Mouse (Mus musculus): Measurements from ENCODE around the gene Uqcc3. TPM values are rescaled to one million over a fixed set of nuclear protein-coding genes. Genes with fewer than 3 reads are reported as not detected.

The Uqcc3 gene
- polyA plus RNA-seq, 1 experiment from 2014 or later, result 61.4 TPM

GRCm38 (mm10) chr19:8864265-8864664, 16.5 kb downstream of the Uqcc3 start:
- no peaks in the 10 kb centered on the region for H3K36me3 ChIP-seq (replicated peaks)
- no peaks in the 10 kb centered on the region for H3K4me1 ChIP-seq
- no peak for ATAC-seq (replicated peaks)
- no peak overlapping the region for H3K4me3 ChIP-seq
- H3K9me3 ChIP-seq, result no peaks in the 10 kb centered on the region
- no peak overlapping the region for H3K9ac ChIP-seq
- H3K27me3 ChIP-seq (replicated peaks), result no peaks in the 10 kb centered on the region
- H3K27ac ChIP-seq, result no peak overlapping the region
- WGBS, result 81% methylated on average over 6 of the region's 6 CpGs
- no peak overlapping the region for H3K4me2 ChIP-seq

- Histone ChIP-seq H3K9me3 (no peaks in the 10 kb centered on the region), H3K27me3 (replicated peaks) (no peaks in the 10 kb centered on the region), H3K9ac (no peak overlapping the region), H3K27ac (no peak overlapping the region), H3K4me3 (no peak overlapping the region), H3K36me3 (replicated peaks) (no peaks in the 10 kb centered on the region), H3K4me2 (no peak overlapping the region), H3K4me1 (no peaks in the 10 kb centered on the region)
- WGBS, result 20% methylated on average over 1 of the region's 1 CpGs
- ATAC-seq (replicated peaks), result no peak
These were observed 21.7 kb downstream of the Uqcc3 start for GRCm38 (mm10) chr19:8859018-8859417.

GRCm38 (mm10) chr19:8857689-8858088, 23.0 kb downstream of the Uqcc3 start:
- no peak overlapping the region for H3K4me2 ChIP-seq
- 41% methylated on average over 4 of the region's 4 CpGs for WGBS
- H3K27me3 ChIP-seq (replicated peaks), result no peaks in the 10 kb centered on the region
- H3K9ac ChIP-seq, result no peak overlapping the region
- H3K27ac ChIP-seq, result no peak overlapping the region
- ATAC-seq (replicated peaks), result no peak
- H3K36me3 ChIP-seq (replicated peaks), result no peaks in the 10 kb centered on the region
- no peak overlapping the region for H3K4me3 ChIP-seq
- H3K9me3 ChIP-seq, result no peaks in the 10 kb centered on the region
- no peaks in the 10 kb centered on the region for H3K4me1 ChIP-seq

- Histone ChIP-seq H3K27me3 (replicated peaks) (no peaks in the 10 kb centered on the region), H3K4me2 (no peak overlapping the region), H3K9me3 (no peaks in the 10 kb centered on the region), H3K4me1 (no peaks in the 10 kb centered on the region), H3K9ac (no peak overlapping the region), H3K4me3 (no peak overlapping the region), H3K27ac (no peak overlapping the region), H3K36me3 (replicated peaks) (peaks cover 7% of the 10 kb centered on the region; the same call in 1 of the 2 replicates)
- ATAC-seq (replicated peaks), result no peak
- WGBS, result 83% methylated on average over 3 of the region's 3 CpGs
These were observed 27.6 kb downstream of the Uqcc3 start for GRCm38 (mm10) chr19:8853117-8853516.

GRCm38 (mm10) chr19:8852236-8852928, 28.3 kb downstream of the Uqcc3 start:
- Histone ChIP-seq H3K4me2 (no peak overlapping the region), H3K36me3 (replicated peaks) (peaks cover 9% of the 10 kb centered on the region), H3K4me3 (no peak overlapping the region), H3K4me1 (no peaks in the 10 kb centered on the region), H3K9ac (no peak overlapping the region), H3K27ac (no peak overlapping the region), H3K27me3 (replicated peaks) (no peaks in the 10 kb centered on the region), H3K9me3 (no peaks in the 10 kb centered on the region)
- WGBS, result 65% methylated on average over 10 of the region's 10 CpGs
- no peak for ATAC-seq (replicated peaks)

GRCm38 (mm10) chr19:8851639-8852038, 29.1 kb downstream of the Uqcc3 start:
- WGBS, result 56% methylated on average over 7 of the region's 7 CpGs
- no peaks in the 10 kb centered on the region for H3K9me3 ChIP-seq
- H3K27ac ChIP-seq, result no peak overlapping the region
- H3K9ac ChIP-seq, result no peak overlapping the region
- H3K4me1 ChIP-seq, result no peaks in the 10 kb centered on the region
- no peak overlapping the region for H3K4me3 ChIP-seq
- H3K36me3 ChIP-seq (replicated peaks), result peaks cover 16% of the 10 kb centered on the region
- H3K4me2 ChIP-seq, result no peak overlapping the region
- H3K27me3 ChIP-seq (replicated peaks), result no peaks in the 10 kb centered on the region
- no peak for ATAC-seq (replicated peaks)

GRCm38 (mm10) chr19:8850402-8850901, 30.3 kb downstream of the Uqcc3 start, which contains the start of gene Lrrn4cl:
TSS of gene Lrrn4cl (plus strand) at chr19:8850768.
- H3K4me2 ChIP-seq, result no peak within 1 kb of the TSS
- no peak within 1 kb of the TSS for H3K27ac ChIP-seq
- no peaks in the 10 kb centered on the region for H3K27me3 ChIP-seq (replicated peaks)
- no peak within 1 kb of the TSS for H3K9ac ChIP-seq
- ATAC-seq (replicated peaks), result 0 out of 2 replicates have a peak, but pooled peaks have one; percentile 41
- 47% methylated on average over 7 of the region's 7 CpGs for WGBS
- peaks cover 28% of the 10 kb centered on the region for H3K36me3 ChIP-seq (replicated peaks)
- H3K4me1 ChIP-seq, result no peaks in the 10 kb centered on the region
- H3K4me3 ChIP-seq, result no peak within 1 kb of the TSS
- H3K9me3 ChIP-seq, result no peaks in the 10 kb centered on the region

GRCm38 (mm10) chr19:8848356-8848755, 32.4 kb downstream of the Uqcc3 start:
- no peak for ATAC-seq (replicated peaks)
- WGBS, result 87% methylated on average over 5 of the region's 5 CpGs

GRCm38 (mm10) chr19:8844371-8845129, 36.2 kb downstream of the Uqcc3 start:
- 54% methylated on average over 5 of the region's 5 CpGs for WGBS
- no peak overlapping the region for H3K9ac ChIP-seq
- H3K27ac ChIP-seq, result no peak overlapping the region
- H3K36me3 ChIP-seq (replicated peaks), result peaks cover 28% of the 10 kb centered on the region
- no peak for ATAC-seq (replicated peaks)
- no peaks in the 10 kb centered on the region for H3K9me3 ChIP-seq
- H3K4me3 ChIP-seq, result no peak overlapping the region
- peaks cover 21% of the 10 kb centered on the region for H3K4me1 ChIP-seq
- H3K4me2 ChIP-seq, result no peak overlapping the region
- H3K27me3 ChIP-seq (replicated peaks), result no peaks in the 10 kb centered on the region

More at GRCm38 (mm10) chr19:8848356-8848755, 32.4 kb downstream of the Uqcc3 start:
- no peaks in the 10 kb centered on the region for H3K27me3 ChIP-seq (replicated peaks)
- no peaks in the 10 kb centered on the region for H3K4me1 ChIP-seq
- peaks cover 28% of the 10 kb centered on the region for H3K36me3 ChIP-seq (replicated peaks)
- no peak overlapping the region for H3K27ac ChIP-seq
- H3K4me2 ChIP-seq, result no peak overlapping the region
- H3K9ac ChIP-seq, result no peak overlapping the region
- no peak overlapping the region for H3K4me3 ChIP-seq
- H3K9me3 ChIP-seq, result no peaks in the 10 kb centered on the region

- H3K4me2 ChIP-seq, result no peak overlapping the region
- 91% methylated on average over 6 of the region's 6 CpGs for WGBS
- H3K27me3 ChIP-seq (replicated peaks), result no peaks in the 10 kb centered on the region
- peaks cover 21% of the 10 kb centered on the region for H3K4me1 ChIP-seq
- H3K36me3 ChIP-seq (replicated peaks), result peaks cover 21% of the 10 kb centered on the region
- no peak for ATAC-seq (replicated peaks)
- no peaks in the 10 kb centered on the region for H3K9me3 ChIP-seq
- no peak overlapping the region; the same call in 1 of the 2 replicates for H3K9ac ChIP-seq
- no peak overlapping the region for H3K27ac ChIP-seq
- H3K4me3 ChIP-seq, result no peak overlapping the region
These were observed 37.8 kb downstream of the Uqcc3 start for GRCm38 (mm10) chr19:8842961-8843360.

GRCm38 (mm10) chr19:8841012-8841411, 39.7 kb downstream of the Uqcc3 start:
- WGBS, result 90% methylated on average over 7 of the region's 7 CpGs
- Histone ChIP-seq H3K36me3 (replicated peaks) (peaks cover 5% of the 10 kb centered on the region), H3K27ac (peak overlapping the region; percentile 98; the same call in 1 of the 2 replicates), H3K27me3 (replicated peaks) (no peaks in the 10 kb centered on the region), H3K4me3 (peak overlapping the region; percentile 66), H3K9ac (peak overlapping the region; percentile 89), H3K4me1 (peaks cover 27% of the 10 kb centered on the region), H3K9me3 (no peaks in the 10 kb centered on the region), H3K4me2 (peak overlapping the region; percentile 60)
- no peak for ATAC-seq (replicated peaks)

GRCm38 (mm10) chr19:8839908-8840791, 40.6 kb downstream of the Uqcc3 start:
- WGBS, result 8% methylated on average over 29 of the region's 29 CpGs
- H3K27ac ChIP-seq, result peak overlapping the region; percentile 98

More at GRCm38 (mm10) chr19:8839908-8840791, 40.6 kb downstream of the Uqcc3 start:
- H3K9me3 ChIP-seq, result no peaks in the 10 kb centered on the region
- H3K9ac ChIP-seq, result peak overlapping the region; percentile 89
- H3K4me1 ChIP-seq, result peaks cover 28% of the 10 kb centered on the region
- H3K4me3 ChIP-seq, result peak overlapping the region; percentile 66
- peak; percentile 34 for ATAC-seq (replicated peaks)
- H3K4me2 ChIP-seq, result peak overlapping the region; percentile 60
- no peaks in the 10 kb centered on the region; the same call in 1 of the 2 replicates for H3K36me3 ChIP-seq (replicated peaks)
- H3K27me3 ChIP-seq (replicated peaks), result no peaks in the 10 kb centered on the region

Measured in midbrain, embryonic 15.5 days (tissue).